Mouse (Mus musculus): ENCODE measurements around the gene Zfp366.

Zfp366 gene

GRCm38 (mm10) chr13:99222476-99222875, 37.9 kb downstream of the Zfp366 start:
- in situ Hi-C loops (cut with MboI; ENCODE audit: unreplicated experiment in 2 of 2) = no loop called here

- in situ Hi-C loops (cut with MboI; ENCODE audit: unreplicated experiment in 2 of 2) = no loop called here
Measured at GRCm38 (mm10) chr13:99223321-99223884, 38.8 kb downstream of the Zfp366 start.

- in situ Hi-C loops (cut with MboI; ENCODE audit: unreplicated experiment in 2 of 2) = no loop called here
Measured at GRCm38 (mm10) chr13:99223917-99224316, 39.3 kb downstream of the Zfp366 start.

- in situ Hi-C loops (cut with MboI; ENCODE audit: unreplicated experiment in 2 of 2) = no loop called here
Measured at GRCm38 (mm10) chr13:99225374-99226240, 41.0 kb downstream of the Zfp366 start.

- in situ Hi-C loops (cut with MboI; ENCODE audit: unreplicated experiment in 2 of 2) = no loop called here
Measured at GRCm38 (mm10) chr13:99226809-99227208, 42.2 kb downstream of the Zfp366 start.

GRCm38 (mm10) chr13:99227456-99228250, 43.0 kb downstream of the Zfp366 start:
- in situ Hi-C loops (cut with MboI; ENCODE audit: unreplicated experiment in 2 of 2) = no loop called here

GRCm38 (mm10) chr13:99228821-99229570, 44.4 kb downstream of the Zfp366 start:
- in situ Hi-C loops (cut with MboI; ENCODE audit: unreplicated experiment in 2 of 2) = no loop called here

GRCm38 (mm10) chr13:99229641-99230494, 45.2 kb downstream of the Zfp366 start:
- in situ Hi-C loops (cut with MboI; ENCODE audit: unreplicated experiment in 2 of 2) = no loop called here

GRCm38 (mm10) chr13:99230495-99230868, 45.9 kb downstream of the Zfp366 start:
- in situ Hi-C loops (cut with MboI; ENCODE audit: unreplicated experiment in 2 of 2) = no loop called here

GRCm38 (mm10) chr13:99233333-99233732, 48.7 kb downstream of the Zfp366 start:
- in situ Hi-C loops (cut with MboI; ENCODE audit: unreplicated experiment in 2 of 2) = no loop called here

GRCm38 (mm10) chr13:99233956-99234355, 49.3 kb downstream of the Zfp366 start:
- in situ Hi-C loops (cut with MboI; ENCODE audit: unreplicated experiment in 2 of 2) = no loop called here

GRCm38 (mm10) chr13:99235428-99236210, 51.0 kb downstream of the Zfp366 start:
- in situ Hi-C loops (cut with MboI; ENCODE audit: unreplicated experiment in 2 of 2) = no loop called here

- in situ Hi-C loops (cut with MboI; ENCODE audit: unreplicated experiment in 2 of 2) = no loop called here
Measured at GRCm38 (mm10) chr13:99236222-99236621, 51.6 kb downstream of the Zfp366 start.

GRCm38 (mm10) chr13:99237122-99237521, 52.5 kb downstream of the Zfp366 start:
- in situ Hi-C loops (cut with MboI; ENCODE audit: unreplicated experiment in 2 of 2) = no loop called here

- in situ Hi-C loops (cut with MboI; ENCODE audit: unreplicated experiment in 2 of 2) = no loop called here
Measured at GRCm38 (mm10) chr13:99237841-99238216, 53.2 kb downstream of the Zfp366 start.

- in situ Hi-C loops (cut with MboI; ENCODE audit: unreplicated experiment in 2 of 2) = no loop called here
Measured at GRCm38 (mm10) chr13:99238217-99239160, 53.9 kb downstream of the Zfp366 start.

- in situ Hi-C loops (cut with MboI; ENCODE audit: unreplicated experiment in 2 of 2) = no loop called here
Measured at GRCm38 (mm10) chr13:99239161-99239530, 54.5 kb downstream of the Zfp366 start.

- in situ Hi-C loops (cut with MboI; ENCODE audit: unreplicated experiment in 2 of 2) = no loop called here
Measured at GRCm38 (mm10) chr13:99239741-99240140, 55.1 kb downstream of the Zfp366 start.

All from v-Abl transformed pro-B cells (cell line).